Mouse (Mus musculus) embryonic fibroblast, embryonic 13.5 days (primary cell): ENCODE data around the gene Plekha4.

Experiments used
- CTCF ChIP-seq: IDR thresholded peaks from 2 replicates; pipeline ENCODE4 v1.5.1; 2011; ENCODE audit warnings: mild to moderate bottlenecking, control low read depth, low read length, moderate library complexity, borderline replicate concordance; ENCODE audit not compliant: insufficient read depth
- POLR2A ChIP-seq: IDR thresholded peaks from 2 replicates; pipeline ENCODE4 v1.6.1; 2011; ENCODE audit warnings: low read depth, mild to moderate bottlenecking, control low read depth, low read length, moderate library complexity

DNA sequence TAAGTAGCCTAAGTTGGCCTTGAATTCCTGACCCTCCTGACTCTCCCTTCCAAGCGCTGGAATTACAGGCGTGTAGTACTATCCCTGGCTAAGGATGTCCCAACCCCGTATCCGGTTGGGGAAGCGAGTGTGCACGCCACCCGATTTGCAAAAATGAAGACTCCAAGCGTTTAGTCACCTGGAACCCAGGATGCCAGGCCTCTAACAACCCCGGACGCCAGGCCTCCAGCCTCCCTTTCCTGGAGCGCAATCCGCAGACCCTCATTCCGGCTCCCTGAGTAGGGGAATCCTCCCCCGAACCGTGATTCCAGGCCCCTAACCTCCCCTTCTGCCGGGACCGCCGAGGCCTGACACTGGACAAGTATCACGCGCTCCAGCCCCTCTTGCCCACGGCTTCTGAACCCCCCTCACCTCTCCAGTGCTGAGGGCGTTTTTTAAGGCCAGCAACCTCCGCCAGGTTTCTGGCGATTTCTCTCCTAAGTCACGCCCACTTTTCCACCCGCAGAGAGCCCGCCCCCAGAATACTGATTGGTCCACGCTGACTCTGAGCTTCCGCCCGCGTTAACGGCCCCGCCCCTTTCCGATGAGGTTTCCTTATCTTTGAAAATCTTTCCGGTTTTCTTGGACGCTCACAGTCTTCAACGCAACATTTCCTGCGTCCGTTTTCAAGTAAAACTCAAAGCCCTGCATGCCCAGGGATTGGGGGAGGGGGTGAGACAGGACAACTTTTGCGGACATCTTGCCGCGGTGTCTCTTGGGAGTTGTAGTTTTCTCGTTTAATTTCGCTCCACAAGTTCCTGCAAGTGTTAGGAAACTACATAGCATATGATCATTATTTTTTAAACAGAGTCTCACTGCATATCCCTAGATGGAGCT lies 16.0 kb upstream of the Plekha4 start, which contains the start of gene Nucb1:
- no peak for TF ChIP-seq CTCF
- TF ChIP-seq POLR2A, result peak; percentile 93
